Mouse (Mus musculus): Measurements from ENCODE around the gene Tmem123.

Tmem123 gene

GRCm38 (mm10) chr9:7776940-7777339, 13.1 kb downstream of the Tmem123 start:
- no peak for DNase-seq

DNA sequence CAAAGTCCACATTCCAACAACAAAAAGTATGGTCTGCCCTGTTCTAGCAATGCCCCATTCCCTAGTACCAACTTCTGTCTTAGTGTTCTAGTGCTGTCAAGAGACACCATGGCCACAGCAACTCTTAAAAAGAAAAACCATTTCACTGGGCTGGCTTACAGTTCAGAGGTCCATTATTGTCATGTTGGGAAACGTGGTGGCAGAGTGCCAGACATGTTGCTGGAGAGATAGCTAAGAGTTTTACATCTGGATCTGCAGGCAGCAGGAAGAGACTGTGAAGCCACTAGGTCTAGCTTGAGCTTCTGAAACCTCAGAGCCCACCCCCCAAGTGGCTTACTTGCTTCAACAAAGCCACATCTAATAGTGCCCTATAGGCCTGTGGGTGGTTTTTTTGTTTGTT, 13.8 kb downstream of the Tmem123 start:
- no peak for DNase-seq

GRCm38 (mm10) chr9:7778771-7779170, 14.9 kb downstream of the Tmem123 start:
- no peak for DNase-seq

GRCm38 (mm10) chr9:7779786-7780185, 15.9 kb downstream of the Tmem123 start:
- no peak for DNase-seq

- DNase-seq, result no peak
Observed at GRCm38 (mm10) chr9:7780250-7781150, 16.7 kb downstream of the Tmem123 start.

- DNase-seq, result no peak
Observed at GRCm38 (mm10) chr9:7783823-7784614, 20.2 kb downstream of the Tmem123 start.

- DNase-seq, result no peak
Observed at GRCm38 (mm10) chr9:7784615-7785012, 20.8 kb downstream of the Tmem123 start.

- no peak for DNase-seq
Observed at GRCm38 (mm10) chr9:7785396-7785795, 21.6 kb downstream of the Tmem123 start.

DNA sequence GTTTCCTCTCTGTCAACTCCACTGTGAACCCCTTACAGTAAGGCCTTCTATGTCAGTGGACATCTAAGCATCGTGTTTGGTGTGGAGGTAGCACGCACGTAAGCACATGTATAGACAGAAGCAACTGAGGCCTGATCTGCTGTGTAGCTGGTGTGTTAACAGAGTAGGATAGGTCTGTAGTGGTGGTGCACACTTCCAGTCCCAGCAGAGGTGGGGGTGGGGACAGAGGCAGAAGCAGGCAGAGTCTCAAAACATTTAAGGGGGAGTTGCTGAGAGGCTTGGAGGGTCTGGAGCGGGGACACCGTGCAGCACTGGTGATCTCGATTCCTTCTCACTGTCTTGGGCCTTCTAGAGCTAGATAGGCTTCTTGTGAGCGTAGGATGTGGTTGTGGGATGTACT, 22.2 kb downstream of the Tmem123 start:
- no peak for DNase-seq

GRCm38 (mm10) chr9:7788411-7788810, 24.6 kb downstream of the Tmem123 start:
- DNase-seq, result no peak

DNA sequence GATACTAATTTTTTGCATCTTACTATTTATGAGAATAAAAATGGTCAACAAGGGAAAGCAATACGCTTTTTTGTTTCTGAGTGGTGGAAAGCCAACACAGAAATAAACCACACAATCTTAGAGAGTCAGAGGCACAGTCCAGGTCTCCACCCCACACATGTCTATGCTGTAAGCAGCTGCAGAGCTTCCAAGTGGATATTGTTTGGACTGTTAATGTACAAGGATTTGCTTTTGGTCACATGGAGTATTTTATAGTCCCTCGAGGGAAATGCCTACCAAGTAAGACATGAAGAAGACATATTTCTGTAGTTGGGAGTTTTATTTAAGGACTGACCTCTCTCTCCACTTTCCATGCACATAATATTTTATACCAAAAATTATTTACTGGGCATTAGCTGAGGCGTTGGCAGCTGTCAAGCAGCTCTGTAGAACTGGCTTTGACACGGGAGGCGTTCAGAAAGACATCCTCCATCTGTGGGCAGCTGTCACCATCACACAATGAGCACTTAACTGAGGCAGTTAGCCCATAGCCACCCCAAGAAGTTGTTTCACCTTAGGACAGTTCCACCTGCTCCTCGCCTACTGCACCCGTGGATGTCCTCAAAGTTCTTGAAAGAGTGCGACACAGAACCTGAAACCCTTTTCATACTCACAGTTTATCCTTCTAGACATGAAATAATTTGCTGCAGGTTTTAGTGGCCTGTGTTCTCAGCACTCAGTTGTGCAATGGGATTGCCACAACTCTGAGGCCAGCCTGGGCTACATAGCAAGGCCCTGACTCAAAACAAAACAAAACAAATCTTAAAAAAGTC, 26.1 kb downstream of the Tmem123 start:
- no peak for DNase-seq

DNA sequence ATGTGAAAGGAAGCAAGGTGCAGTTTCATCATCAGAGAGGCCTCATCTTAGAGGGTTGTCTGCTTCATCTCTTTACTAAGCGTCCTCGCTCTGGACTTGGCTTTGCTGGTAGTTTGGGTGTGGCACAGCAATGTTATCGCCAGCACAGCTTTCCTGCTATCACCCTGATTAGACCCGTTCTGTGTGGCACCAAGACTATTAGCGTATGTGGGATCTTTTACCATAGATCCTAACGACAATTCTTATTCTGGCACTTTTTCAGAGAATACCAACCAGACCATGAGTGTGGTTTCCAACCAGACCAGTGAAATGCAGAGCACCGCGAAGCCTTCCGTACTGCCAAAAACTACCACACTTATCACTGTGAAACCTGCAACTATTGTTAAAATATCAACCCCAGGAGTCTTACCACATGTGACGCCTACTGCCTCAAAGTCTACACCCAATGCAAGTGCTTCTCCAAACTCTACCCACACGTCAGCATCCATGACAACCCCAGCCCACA, 26.8 kb downstream of the Tmem123 start:
- no peak for DNase-seq

DNA sequence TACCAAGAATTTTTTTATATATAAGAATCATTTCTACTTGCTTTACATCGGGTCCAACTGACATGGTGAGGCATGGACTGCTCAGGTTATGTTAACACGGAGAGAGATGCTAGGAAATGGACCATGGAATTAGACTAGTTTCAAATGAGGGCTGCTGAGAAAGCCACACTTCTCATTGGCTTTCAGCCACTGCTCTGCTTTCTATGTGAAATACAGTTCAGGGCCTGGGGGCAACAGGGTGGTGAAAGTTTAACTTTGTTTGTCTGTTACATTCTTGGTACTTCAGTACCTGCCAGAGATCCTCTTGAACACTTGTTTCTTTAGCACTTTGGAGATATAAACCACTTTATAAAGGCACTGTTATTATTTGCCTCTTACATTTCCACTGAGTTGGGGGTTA, 29.7 kb downstream of the Tmem123 start:
- no peak for DNase-seq

GRCm38 (mm10) chr9:7795581-7795980, 31.7 kb downstream of the Tmem123 start:
- DNase-seq, result no peak

GRCm38 (mm10) chr9:7796129-7796864, 32.5 kb downstream of the Tmem123 start:
- DNase-seq, result no peak

GRCm38 (mm10) chr9:7797542-7797941, 33.7 kb downstream of the Tmem123 start:
- no peak for DNase-seq

DNA sequence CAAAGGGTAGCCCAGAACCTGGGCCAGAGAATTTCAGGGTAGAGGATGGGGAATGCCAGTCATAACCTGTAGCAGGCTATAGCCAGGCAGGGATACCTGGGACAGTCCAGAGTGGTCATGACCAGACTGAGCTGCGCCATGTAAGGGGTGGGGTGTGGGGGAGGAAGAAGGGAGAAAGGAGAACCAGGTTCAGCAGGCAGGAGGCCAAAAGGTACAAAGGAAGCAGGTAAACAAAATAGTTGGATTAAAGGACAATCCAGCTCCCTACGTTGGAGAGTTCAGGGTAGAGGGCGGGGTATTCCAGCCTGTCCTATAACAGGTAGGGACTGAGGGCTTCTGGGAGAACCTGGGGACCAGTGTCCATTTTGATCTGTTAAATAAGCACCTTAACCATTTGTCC, 34.7 kb downstream of the Tmem123 start:
- DNase-seq, result no peak

- DNase-seq, result no peak
Observed at GRCm38 (mm10) chr9:7805101-7805506, 41.3 kb downstream of the Tmem123 start.

DNA sequence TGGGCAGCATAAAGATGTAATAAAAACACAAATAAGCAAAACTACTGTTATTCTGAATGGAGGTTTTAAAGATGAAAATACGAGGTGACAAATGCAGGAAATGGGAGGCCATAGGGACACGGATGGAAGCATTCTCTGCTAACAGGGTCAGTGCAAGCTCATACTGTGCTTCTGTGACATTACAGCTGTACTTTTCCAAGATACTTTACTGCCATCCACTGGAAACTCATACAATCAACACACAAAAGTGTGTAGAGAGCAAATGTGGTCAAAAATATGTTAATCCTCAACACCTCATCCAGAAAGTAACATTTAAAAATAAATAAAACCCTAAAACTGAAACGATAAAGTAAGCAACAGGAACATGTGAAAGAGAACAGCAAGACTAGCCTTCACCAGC, 58.9 kb downstream of the Tmem123 start:
- DNase-seq, result no peak

GRCm38 (mm10) chr9:7824916-7825315, 61.1 kb downstream of the Tmem123 start:
- DNase-seq, result no peak

GRCm38 (mm10) chr9:7828706-7829105, 64.9 kb downstream of the Tmem123 start:
- DNase-seq, result no peak
